Mouse (Mus musculus): ENCODE results near the gene Trmu. TPM values are rescaled to one million over a fixed set of nuclear protein-coding genes. Genes with fewer than 3 reads are reported as not detected.

The Trmu gene
- 10 to 100 TPM; 51.9 to 75.1 TPM for polyA plus RNA-seq (2017; shearing (Covaris generic))

GRCm38 (mm10) chr15:85878848-85879497, at the start of gene Trmu:
Gene Trmu (plus strand): TSS chr15:85879312.

GRCm38 (mm10) chr15:85831954-85832590, 47.0 kb upstream of the Trmu start, which contains the start of gene Ttc38:
Gene Ttc38 (plus strand): TSS chr15:85832306.

GRCm38 (mm10) chr15:85859490-85860031, 19.6 kb upstream of the Trmu start, which contains the start of gene Gtse1:
Gene Gtse1 (plus strand): TSS chr15:85859745.

Other genes starting within 250 kb of the Trmu start
- gene Ppara, start 144.3 kb upstream of the Trmu start, polyA plus RNA-seq (2017; shearing (Covaris generic)), result under 1 TPM; 0.23 to 0.54 TPM
- gene Cdpf1, start 67.6 kb upstream of the Trmu start, polyA plus RNA-seq (2017; shearing (Covaris generic)), result 10 to 100 TPM; 32.3 to 46.1 TPM
- under 1 TPM; 0.11 to 0.61 TPM for gene Pkdrej, start 57.6 kb upstream of the Trmu start, polyA plus RNA-seq (2017; shearing (Covaris generic))
- gene Ttc38, start 47.0 kb upstream of the Trmu start, polyA plus RNA-seq (2017; shearing (Covaris generic)), result 10 to 100 TPM; 17.6 to 24.7 TPM
- 1 to 10 TPM; 2.3 to 2.9 TPM for gene Gtse1, start 19.6 kb upstream of the Trmu start, polyA plus RNA-seq (2017; shearing (Covaris generic))
- 1 to 10 TPM; 8.9 to 9.5 TPM for gene Celsr1, start 154.5 kb downstream of the Trmu start, polyA plus RNA-seq (2017; shearing (Covaris generic))
- gene Gramd4, start 178.4 kb downstream of the Trmu start, polyA plus RNA-seq (2017; shearing (Covaris generic)), result 100 to 1,000 TPM in 1 of 2 experiments, 10 to 100 TPM in 1; 88.4 to 143 TPM